Mouse (Mus musculus) lung, embryonic 16.5 days (tissue): Measurements from ENCODE around the gene Vrk1. TPM values are rescaled to one million over a fixed set of nuclear protein-coding genes. Genes with fewer than 3 reads are reported as not detected.

Source experiments
- ATAC-seq: fragments of 200-750 bp; cut with Nextera tagmentation; 2 replicates; pipeline ENCODE4 v1.8.0; 2017; ENCODE audit warnings: low read depth, mild to moderate bottlenecking, moderate library complexity
- H3K27ac ChIP-seq: fragments of 300-500 bp; sonication (generic); 2 replicates; pipeline ENCODE4 v1.5.1; 2014; ENCODE audit warnings: mild to moderate bottlenecking, control low read depth, low read length
- H3K27me3 ChIP-seq: fragments of 300-500 bp; sonication (generic); 2 replicates; pipeline ENCODE4 v1.6.1; 2014; ENCODE audit warnings: low read depth, low read length, mixed read lengths; ENCODE audit not compliant: control insufficient read depth, insufficient read depth
- H3K36me3 ChIP-seq: fragments of 300-500 bp; sonication (generic); 2 replicates; pipeline ENCODE4 v1.6.1; 2014; ENCODE audit warnings: low read length; ENCODE audit not compliant: control insufficient read depth, insufficient read depth
- H3K4me1 ChIP-seq: fragments of 300-500 bp; sonication (generic); replicated peaks from 2 replicates; pipeline ENCODE4 v1.6.1; 2014; ENCODE audit warnings: low read length, mixed read lengths; ENCODE audit not compliant: control insufficient read depth, insufficient read depth
- H3K4me2 ChIP-seq: fragments of 300-500 bp; sonication (generic); 2 replicates; pipeline ENCODE4 v1.6.1; 2014; ENCODE audit warnings: low read depth, low read length, control low read depth
- H3K4me3 ChIP-seq: fragments of 300-500 bp; sonication (generic); 2 replicates; pipeline ENCODE4 v1.5.1; 2014; ENCODE audit warnings: mild to moderate bottlenecking, low read length, control low read depth
- H3K9ac ChIP-seq: fragments of 300-500 bp; sonication (generic); 2 replicates; pipeline ENCODE4 v1.6.1; 2014; ENCODE audit warnings: low read length, control low read depth
- H3K9me3 ChIP-seq: fragments of 300-500 bp; sonication (generic); 2 replicates; pipeline ENCODE4 v1.6.1; 2016; ENCODE audit warnings: low read length; ENCODE audit not compliant: control insufficient read depth
- WGBS: fragments of 180-500 bp; shearing (Covaris S2); extraction: QIAGEN DNeasy Blood & Tissue Kit; methylation state at CpG from one replicate; pipeline ENCODE4 v1.1.7; 2014; 5-methylcytosine and 5-hydroxymethylcytosine counted together
- polyA plus RNA-seq: library from polyadenylated mRNA; unstranded; fragments of >200 nt; fragmentation: Nextera tagmentation; extraction: Ambion mirVana; gene quantifications from 2 replicates; pipeline ENCODE4 v1.2.1, GENCODE M21; 2015

The Vrk1 gene
- polyA plus RNA-seq, 1 experiment from 2014 or later, result 71.6 TPM

DNA sequence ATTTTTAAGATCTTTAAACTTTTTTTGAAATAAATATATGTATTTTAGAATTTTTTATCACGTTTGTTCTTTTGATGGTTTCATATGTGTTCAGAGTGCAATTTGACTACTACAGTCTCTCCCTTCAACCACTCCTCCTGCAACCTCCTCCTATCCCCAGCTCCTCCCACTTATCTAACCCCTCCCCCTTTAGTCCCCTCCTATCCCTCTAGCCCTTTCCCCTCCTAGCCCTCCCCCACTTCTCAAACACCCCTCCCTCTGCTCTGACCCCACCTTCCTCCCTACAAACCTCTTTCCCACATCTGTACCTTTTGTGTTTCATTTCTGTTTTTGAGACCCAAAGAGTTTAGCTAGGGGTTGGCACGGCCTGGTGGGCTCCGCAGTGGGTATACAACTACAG lies 114.6 kb downstream of the Vrk1 start:
- ATAC-seq, result no peak
- no peak overlapping the region for H3K9ac ChIP-seq

More for the DNA sequence above, 114.6 kb downstream of the Vrk1 start:
- Histone ChIP-seq H3K4me1 (no peaks in the 10 kb centered on the region), H3K27me3 (no peaks in the 10 kb centered on the region), H3K27ac (no peak overlapping the region), H3K4me3 (no peak overlapping the region), H3K36me3 (no peaks in the 10 kb centered on the region), H3K4me2 (no peak overlapping the region), H3K9me3 (no peaks in the 10 kb centered on the region)
- WGBS, result 82% methylated on average over 3 of the region's 3 CpGs

Other genes with a start within 250 kb of the Vrk1 start
- gene Papola, start 225.5 kb upstream of the Vrk1 start, polyA plus RNA-seq, result 176 and 188 TPM in 2 replicates